8 mouse cellular contexts compared by ENCODE assay signal in the genomic region with DNA sequence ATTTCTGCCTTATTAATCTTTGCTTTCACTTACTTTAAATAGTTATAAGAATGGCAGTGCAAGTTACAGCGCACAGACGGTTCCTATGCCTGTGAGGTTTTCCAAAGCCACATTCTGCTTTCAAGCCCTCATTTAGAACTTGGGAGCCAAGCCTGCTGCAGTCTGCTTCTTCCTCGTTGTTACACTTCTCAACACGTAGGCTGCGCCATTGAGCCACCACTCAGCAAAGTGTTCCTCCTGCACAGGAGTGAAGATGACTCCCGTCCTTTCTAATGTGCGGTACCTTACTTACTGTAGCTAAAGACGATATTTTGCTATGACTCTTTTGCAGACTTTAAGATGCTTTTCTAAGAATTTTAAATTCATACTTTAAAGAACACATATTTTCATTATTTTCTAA.
DNase-seq lines count a peak whose midpoint lies in the region; ATAC-seq and TF ChIP-seq lines count a peak whose summit lies in the region.

No protein-coding gene starts in this region.

- no peak overlapping the region for H3K9ac ChIP-seq in embryonic facial prominence, embryonic 11.5 days (replicated peaks; ENCODE audit: low read length)
- H3K9ac ChIP-seq in hindbrain, postnatal 0 days (replicated peaks; ENCODE audit: low read length): no peak overlapping the region

- TF ChIP-seq POLR2A in small intestine, adult 2 months (IDR thresholded peaks at IDR 0.05; ENCODE audit: low read depth, low read length): no peak

- peak; percentile 88 for TF ChIP-seq CTCF in hindbrain, postnatal 0 days (IDR thresholded peaks at IDR 0.05; ENCODE audit: low read depth)
- TF ChIP-seq CTCF in small intestine, adult 2 months (IDR thresholded peaks at IDR 0.05; ENCODE audit: extremely low read depth, insufficient read length, insufficient replicate concordance, low read depth, low read length): peak; percentile 74; the same call in 1 of the 2 replicates

- H3K27ac ChIP-seq in embryonic facial prominence, embryonic 11.5 days (replicated peaks; ENCODE audit: low read depth, low read length): no peak overlapping the region
- H3K27ac ChIP-seq in hindbrain, postnatal 0 days: no peak overlapping the region
- no peak overlapping the region for H3K27ac ChIP-seq in small intestine, adult 2 months (ENCODE audit: insufficient read depth, low read depth, low read length)

- H3K9me3 ChIP-seq in embryonic facial prominence, embryonic 11.5 days (replicated peaks; ENCODE audit: control insufficient read depth, low read length): no peaks in the 10 kb centered on the region
- H3K9me3 ChIP-seq in hindbrain, postnatal 0 days (ENCODE audit: low read length): no peaks in the 10 kb centered on the region

- no peaks in the 10 kb centered on the region for H3K4me1 ChIP-seq in embryonic facial prominence, embryonic 11.5 days (ENCODE audit: control insufficient read depth, insufficient read depth, low read length)
- no peaks in the 10 kb centered on the region for H3K4me1 ChIP-seq in hindbrain, postnatal 0 days (ENCODE audit: insufficient read depth, low read length)
- H3K4me1 ChIP-seq in small intestine, adult 2 months (ENCODE audit: control insufficient read depth, insufficient read depth, insufficient read length, low read length): no peaks in the 10 kb centered on the region

- ATAC-seq in embryonic facial prominence, embryonic 11.5 days (replicated peaks; ENCODE audit: insufficient number of reproducible peaks, low FRiP score, low TSS enrichment, low read depth): no peak
- ATAC-seq in hindbrain, postnatal 0 days: peak; percentile 69; the same call in 1 of the 2 replicates

- 34% methylated on average over 8 of the region's 8 CpGs for WGBS in embryonic facial prominence, embryonic 11.5 days
- WGBS in hindbrain, postnatal 0 days: 36% methylated on average over 8 of the region's 8 CpGs
- WGBS in small intestine, adult 2 months: 57% methylated on average over 8 of the region's 8 CpGs

- no peak overlapping the region for H3K4me3 ChIP-seq in embryonic facial prominence, embryonic 11.5 days (ENCODE audit: low read depth, low read length)
- H3K4me3 ChIP-seq in hindbrain, postnatal 0 days (ENCODE audit: low read length): no peak overlapping the region
- H3K4me3 ChIP-seq in small intestine, adult 2 months (ENCODE audit: low read depth, low read length): no peak overlapping the region

- H3K27me3 ChIP-seq in embryonic facial prominence, embryonic 11.5 days (ENCODE audit: control insufficient read depth, insufficient read depth, low read length): no peaks in the 10 kb centered on the region
- no peaks in the 10 kb centered on the region for H3K27me3 ChIP-seq in hindbrain, postnatal 0 days (ENCODE audit: insufficient read depth, low read length)
- H3K27me3 ChIP-seq in small intestine, adult 2 months (ENCODE audit: control insufficient read depth, insufficient read depth, low read length): no peaks in the 10 kb centered on the region

- DNase-seq in cerebellum, postnatal 36 days: peak; percentile 43 to 46
- no peak for DNase-seq in cerebellum, adult 8-10 months
- peak; percentile 36 for DNase-seq in urinary bladder, postnatal 14 days (ENCODE audit: low spot score)
- DNase-seq in urinary bladder, postnatal 10 days (ENCODE audit: low spot score): no peak
- DNase-seq in embryonic facial prominence, embryonic 11.5 days (ENCODE audit: low spot score): peak; percentile 83
- DNase-seq in hindbrain, postnatal 0 days (ENCODE audit: low spot score): peak; percentile 87
- peak; percentile 55 for DNase-seq in lung, postnatal 14 days

- no peaks in the 10 kb centered on the region for H3K36me3 ChIP-seq in embryonic facial prominence, embryonic 11.5 days (replicated peaks; ENCODE audit: control insufficient read depth, insufficient read depth, low read depth, low read length)
- H3K36me3 ChIP-seq in hindbrain, postnatal 0 days (ENCODE audit: insufficient read depth, low read length): no peaks in the 10 kb centered on the region
- 0 out of 2 replicates have a peak, but pooled peaks cover 2% of the 10 kb centered on the region for H3K36me3 ChIP-seq in small intestine, adult 2 months (ENCODE audit: control insufficient read depth, insufficient read depth, low read length)

- H3K4me2 ChIP-seq in embryonic facial prominence, embryonic 11.5 days (ENCODE audit: low read depth, low read length): no peak overlapping the region
- no peak overlapping the region for H3K4me2 ChIP-seq in hindbrain, postnatal 0 days (ENCODE audit: low read depth, low read length)

Comparison
In these comparisons a context has a peak if more than half of its experiments do, and no peak if none do; other contexts are left out.
1. DNase-seq: peak in cerebellum, postnatal 36 days (2 of 2), urinary bladder, postnatal 14 days (single experiment), embryonic facial prominence, embryonic 11.5 days (single experiment), hindbrain, postnatal 0 days (single experiment) and lung, postnatal 14 days (single experiment); none in cerebellum, adult 8-10 months (single experiment) and urinary bladder, postnatal 10 days (single experiment).